Mouse (Mus musculus) R1 (cell line): ENCODE data around the gene Slc5a10.

Experiments used
- DNase-seq: peaks from one replicate; pipeline ENCODE4 v3.0.0-alpha.2; 2018; ENCODE audit warnings: low read depth, low spot score

Gene Slc5a10

GRCm38 (mm10) chr11:61720636-61721035 lies at the start of gene Slc5a10:
Gene Slc5a10, minus strand, starts transcription at chr11:61720826.
- no peak for DNase-seq

GRCm38 (mm10) chr11:61761584-61762407 lies 41.2 kb upstream of the Slc5a10 start, which contains the start of gene Prpsap2:
Gene Prpsap2, minus strand, starts transcription at chr11:61762088.
- DNase-seq = peak; percentile 97

DNA sequence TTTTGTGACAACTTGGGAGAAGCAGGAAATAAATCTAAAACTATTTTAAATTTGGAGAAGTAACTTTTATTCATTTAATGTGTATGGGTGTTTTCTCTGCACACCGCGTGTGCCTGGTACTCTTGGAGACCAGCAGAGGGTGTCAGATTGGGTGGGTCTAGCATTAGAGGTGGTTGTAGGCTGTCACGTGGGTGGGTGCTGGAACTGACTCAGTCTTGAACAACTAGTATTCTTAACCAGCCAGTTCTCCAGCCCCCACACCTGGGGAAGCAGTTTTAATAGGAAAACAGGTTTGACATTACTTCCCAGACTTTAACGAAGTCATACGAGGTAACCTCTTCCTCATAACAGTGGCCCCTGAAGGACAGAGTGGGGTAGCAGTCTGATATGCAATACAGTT lies 39.9 kb upstream of the Slc5a10 start:
- DNase-seq = peak; percentile 64

- DNase-seq = no peak
These were observed 36.5 kb upstream of the Slc5a10 start for GRCm38 (mm10) chr11:61757151-61757550.

DNA sequence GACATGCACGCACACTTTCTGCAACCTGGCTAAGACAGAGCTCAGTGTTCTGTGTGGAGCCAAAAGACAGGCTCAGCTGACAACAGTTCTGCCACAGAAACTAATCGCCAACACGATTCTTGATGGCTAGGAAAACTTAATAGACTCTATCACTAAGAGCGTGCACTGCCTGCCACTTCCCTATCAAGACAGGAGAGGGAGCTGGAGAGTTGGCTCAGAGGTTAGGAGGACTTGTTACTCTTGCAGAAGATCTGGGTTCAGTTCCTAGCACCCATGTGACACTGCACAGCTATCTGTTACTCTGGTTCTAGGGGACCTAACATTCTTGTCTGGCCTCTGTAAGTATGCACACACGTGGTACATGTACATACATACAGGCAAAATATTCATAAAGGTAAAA lies 31.0 kb upstream of the Slc5a10 start:
- peak; percentile 64 for DNase-seq

DNA sequence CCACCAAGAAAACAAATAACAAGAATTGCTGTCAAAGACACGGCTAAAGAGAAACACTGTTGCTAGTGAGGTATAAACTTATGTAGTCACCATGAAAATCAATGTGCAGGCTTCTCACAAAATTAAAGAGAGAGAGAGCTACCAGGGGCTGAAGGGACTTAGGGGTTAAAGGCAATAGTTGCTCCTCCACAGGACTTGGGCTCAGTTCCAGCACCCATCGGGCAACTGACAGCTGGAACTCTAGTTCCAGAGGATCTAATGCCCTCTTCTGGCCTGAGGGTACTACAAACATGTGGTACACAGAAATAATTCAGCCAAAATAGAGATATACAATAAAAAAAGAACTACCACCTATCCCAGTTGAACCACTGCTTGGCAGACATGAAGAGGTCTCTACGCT lies 26.5 kb upstream of the Slc5a10 start:
- no peak for DNase-seq

GRCm38 (mm10) chr11:61745781-61746180 lies 25.2 kb upstream of the Slc5a10 start:
- peak; percentile 21 for DNase-seq

GRCm38 (mm10) chr11:61744460-61744859 lies 23.8 kb upstream of the Slc5a10 start:
- DNase-seq = peak; percentile 52

- DNase-seq = no peak
These were observed 23.1 kb upstream of the Slc5a10 start for GRCm38 (mm10) chr11:61743768-61744167.

GRCm38 (mm10) chr11:61740500-61740899 lies 19.9 kb upstream of the Slc5a10 start:
- peak; percentile 59 for DNase-seq

GRCm38 (mm10) chr11:61737290-61737689 lies 16.7 kb upstream of the Slc5a10 start:
- DNase-seq = no peak

GRCm38 (mm10) chr11:61732672-61733071 lies 12.0 kb upstream of the Slc5a10 start:
- no peak for DNase-seq

DNA sequence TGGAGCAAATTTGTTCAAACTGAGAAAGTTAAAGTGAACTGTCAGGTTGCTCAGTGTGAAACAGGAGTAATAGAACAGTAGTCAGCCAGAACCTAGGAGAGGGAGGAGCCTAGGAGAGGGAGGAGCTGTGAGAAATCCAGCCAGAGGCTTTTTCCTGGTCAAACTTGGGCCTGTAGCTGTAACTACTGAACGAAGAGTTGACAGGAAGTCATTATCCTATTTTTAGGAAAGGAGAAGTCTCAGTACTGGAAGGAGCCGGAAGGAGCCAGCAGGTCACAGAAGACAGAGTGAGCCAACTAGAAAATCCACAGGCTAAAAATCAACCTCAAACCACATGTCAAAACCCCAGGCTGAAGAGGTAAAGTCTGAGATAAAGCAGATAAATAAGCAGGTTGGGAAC lies 7.4 kb upstream of the Slc5a10 start:
- DNase-seq = no peak

DNA sequence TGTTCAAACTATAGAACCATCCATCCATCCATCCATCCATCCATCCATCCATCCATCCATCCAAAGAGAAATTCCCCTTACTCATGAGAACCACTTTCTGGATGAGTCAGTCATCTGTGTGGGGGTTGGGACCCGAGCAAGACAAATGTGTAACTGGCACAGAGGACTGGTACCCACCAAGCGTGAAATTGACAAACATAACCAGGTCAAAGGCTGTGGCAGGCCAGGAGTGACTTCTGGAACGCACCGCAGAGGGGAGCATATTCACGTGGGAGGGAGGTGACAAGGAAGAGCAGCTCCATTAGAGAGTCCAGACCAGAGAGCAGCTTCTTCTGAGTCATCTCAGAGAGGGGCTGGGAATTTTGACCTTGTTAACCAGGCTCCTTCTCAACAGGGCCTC lies 1.5 kb upstream of the Slc5a10 start:
- DNase-seq = no peak

GRCm38 (mm10) chr11:61719826-61720225 lies 800 bp downstream of the Slc5a10 start:
- DNase-seq = no peak

GRCm38 (mm10) chr11:61719387-61719786 lies 1.2 kb downstream of the Slc5a10 start:
- DNase-seq = no peak

GRCm38 (mm10) chr11:61717990-61718389 lies 2.6 kb downstream of the Slc5a10 start:
- no peak for DNase-seq

- DNase-seq = no peak
These were observed 5.5 kb downstream of the Slc5a10 start for GRCm38 (mm10) chr11:61715130-61715529.

- DNase-seq = peak; percentile 83
These were observed 6.1 kb downstream of the Slc5a10 start for GRCm38 (mm10) chr11:61714346-61715117.

DNA sequence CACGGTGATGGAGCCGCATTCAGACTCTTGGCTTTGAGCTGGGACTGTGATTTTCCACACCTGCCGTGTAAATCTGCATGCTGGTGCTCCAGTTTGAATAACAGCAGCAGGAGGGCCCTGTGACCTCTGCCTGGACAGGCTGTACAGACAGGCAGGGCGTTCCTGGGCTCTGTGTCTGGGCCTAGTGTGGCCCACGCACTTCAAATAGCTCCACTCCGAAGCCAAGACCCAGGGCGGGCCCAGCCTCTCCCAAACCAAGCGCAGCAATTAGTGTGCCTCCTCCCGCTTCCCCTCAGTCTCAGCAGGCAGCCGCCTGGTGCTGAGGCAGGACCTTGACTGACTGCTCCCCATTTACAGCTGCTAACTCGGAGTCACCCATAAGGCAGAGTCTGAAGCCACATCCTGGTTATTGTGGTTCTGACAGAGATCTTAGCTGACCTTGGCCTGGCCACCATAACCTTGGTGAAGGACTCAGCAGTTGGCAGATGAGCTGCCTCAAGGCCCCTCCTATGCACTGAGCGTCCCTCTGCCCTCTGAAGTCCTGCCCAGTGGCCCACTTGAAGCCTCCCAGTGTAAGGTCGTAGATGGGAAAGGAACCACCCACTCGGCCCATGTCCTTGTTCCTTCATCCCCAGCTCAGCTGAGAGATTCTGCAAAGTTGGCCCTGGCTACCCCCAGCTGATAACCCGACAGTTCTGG lies 7.3 kb downstream of the Slc5a10 start:
- peak; percentile 32 for DNase-seq

- DNase-seq = peak; percentile 30
These were observed 11.7 kb downstream of the Slc5a10 start for GRCm38 (mm10) chr11:61708928-61709327.

GRCm38 (mm10) chr11:61706232-61706631 lies 14.4 kb downstream of the Slc5a10 start:
- no peak for DNase-seq
